Mouse (Mus musculus) adrenal gland, adult 2 months (tissue): ENCODE results near the gene Ly6g5b. TPM values are rescaled to one million over a fixed set of nuclear protein-coding genes. Genes with fewer than 3 reads are reported as not detected.

Source experiments
- DNase-seq: peaks from one replicate; pipeline ENCODE4 v3.0.0; 2021
- long read RNA-seq: library from polyadenylated mRNA; stranded (forward); transcript quantifications from one replicate; pipeline ENCODE4 v2.0.0, GENCODE M21; 2021
- polyA plus RNA-seq: library from polyadenylated mRNA; depleted of rRNA; stranded (reverse); fragments of >200 nt; gene quantifications from 2 replicates; pipeline ENCODE4 v1.2.3, GENCODE M21; 2012; rRNA removed
- total RNA-seq, 2 experiments: library from RNA; stranded (reverse); gene quantifications; 2 replicates each; pipeline ENCODE4 v1.2.3; 2021

The Ly6g5b gene
- under 1 TPM; 0.23 to 0.35 TPM for total RNA-seq
- polyA plus RNA-seq, result 0.42 and 0.52 TPM in 2 replicates
- long read RNA-seq, result 0 reads

DNA sequence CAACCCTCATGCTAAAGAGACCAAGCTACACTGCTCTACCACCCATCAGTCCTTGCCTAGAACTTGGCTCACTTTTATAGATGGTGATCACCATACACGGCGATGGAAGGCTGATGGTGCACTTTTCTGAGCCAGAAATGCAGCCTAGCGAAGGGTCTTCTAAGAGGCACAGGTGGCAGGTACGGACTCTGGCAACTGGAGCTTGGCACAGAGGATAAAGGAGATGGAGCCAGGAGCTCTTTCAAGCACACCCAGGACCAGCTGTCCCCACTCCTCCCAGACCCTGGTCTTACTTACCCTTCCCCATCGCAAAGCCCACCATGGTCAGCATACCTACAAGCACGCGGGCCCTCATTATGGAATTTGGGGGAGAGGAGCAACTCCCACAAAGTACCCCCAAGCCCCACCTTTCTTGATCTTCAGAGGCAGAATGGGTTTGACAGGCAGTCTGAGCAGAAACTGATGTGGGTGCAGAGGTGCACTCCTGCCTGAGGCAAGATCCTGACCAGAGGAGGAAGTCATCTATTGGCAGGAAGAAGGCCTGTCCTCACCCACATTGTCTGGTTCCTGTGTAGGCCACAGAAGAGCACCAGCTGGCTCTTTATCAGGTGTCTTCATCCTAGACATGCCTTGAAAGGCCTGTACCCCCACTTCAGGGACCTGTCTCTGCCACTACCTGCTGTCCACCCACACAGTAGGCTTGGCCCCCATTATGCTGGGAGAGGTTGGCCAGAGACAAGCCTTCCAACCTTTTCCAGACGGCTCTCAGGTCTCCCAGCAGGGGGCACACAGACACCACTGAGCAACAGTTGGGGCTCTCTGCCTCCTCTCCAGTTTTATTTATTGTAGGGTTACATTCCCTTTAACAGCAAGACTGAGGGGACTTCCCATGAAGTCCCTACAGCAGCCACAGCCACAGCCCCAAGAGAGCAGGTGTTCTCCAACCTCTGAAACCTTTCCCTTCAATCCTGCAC is at the start of gene Ly6g5b:
Gene Ly6g5b (minus strand): TSS at position 383 of the 974 bp plus-strand sequence.
- DNase-seq, result no peak

DNA sequence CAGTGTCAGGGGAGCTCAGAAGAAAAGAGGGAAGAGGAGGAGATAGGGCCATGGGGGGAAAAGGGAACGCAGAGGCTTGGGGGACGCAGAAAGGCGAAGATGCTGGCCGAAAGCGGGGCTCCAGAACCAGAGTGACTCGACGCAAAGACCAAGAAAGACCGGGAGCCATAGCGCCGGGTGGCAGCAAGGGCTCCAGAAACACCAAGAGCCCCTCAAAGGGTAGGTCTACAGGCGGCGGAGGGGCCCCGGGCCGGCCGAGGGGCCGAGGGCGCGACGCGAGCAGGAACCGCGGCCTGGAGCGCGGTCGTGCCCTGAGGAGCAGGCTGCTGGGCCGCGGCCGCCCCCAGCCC is 49.0 kb upstream of the Ly6g5b start:
- DNase-seq, result no peak

DNA sequence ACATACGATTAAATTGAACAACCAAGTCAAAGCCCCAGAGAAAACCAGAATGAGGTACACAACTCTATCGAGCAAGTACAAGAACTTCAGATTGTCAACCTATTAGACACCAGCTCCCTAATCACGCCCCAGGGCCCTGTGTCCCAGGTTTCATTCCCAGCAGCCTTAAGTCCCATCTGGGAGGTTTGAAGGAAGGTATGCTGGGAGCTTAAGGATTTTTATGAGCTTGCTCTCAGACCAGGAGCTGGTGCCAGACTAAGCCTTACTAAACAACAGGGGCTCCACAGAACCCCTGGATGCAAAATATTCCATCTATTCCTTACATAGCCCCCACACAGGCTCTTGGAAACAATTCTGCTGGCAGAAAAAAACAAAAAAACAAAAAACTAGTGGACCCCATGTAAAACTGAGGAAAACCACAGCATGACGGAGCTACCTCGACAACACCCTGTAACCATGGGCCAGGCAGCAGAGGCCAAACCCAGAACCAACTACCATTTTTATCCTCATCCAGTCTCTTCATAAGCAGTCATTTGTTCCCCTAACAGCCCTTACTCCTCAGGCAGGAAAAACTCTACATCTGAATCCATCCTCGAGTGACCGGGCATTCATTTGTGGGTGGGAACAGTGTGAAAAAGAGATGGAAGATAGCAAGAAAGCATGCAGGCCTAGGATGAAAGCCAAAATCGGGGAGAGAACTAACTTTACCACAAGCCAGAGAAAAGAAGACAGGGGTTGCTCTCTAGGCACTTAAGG is 48.3 kb upstream of the Ly6g5b start:
- DNase-seq, result no peak

DNA sequence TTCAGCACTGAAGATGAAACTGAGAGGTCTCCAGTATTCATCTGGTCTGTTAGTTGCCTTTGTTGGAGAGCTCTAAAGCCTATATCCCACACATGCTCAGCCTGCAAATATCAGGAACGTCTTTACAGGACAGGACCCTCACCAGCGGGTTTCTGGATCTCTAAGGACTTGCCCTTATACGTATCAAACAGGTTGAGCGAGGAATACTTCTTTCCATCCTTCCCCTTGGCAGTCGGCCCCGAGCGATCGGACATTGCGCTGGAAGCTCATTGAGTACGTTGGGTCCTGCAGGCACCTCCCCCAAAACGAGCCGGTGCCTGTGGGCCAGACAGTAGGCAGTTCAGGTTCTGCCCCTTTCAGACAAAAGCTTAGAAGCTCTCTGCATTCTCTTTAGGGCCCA is 47.5 kb upstream of the Ly6g5b start:
- DNase-seq, result peak; percentile 57

DNA sequence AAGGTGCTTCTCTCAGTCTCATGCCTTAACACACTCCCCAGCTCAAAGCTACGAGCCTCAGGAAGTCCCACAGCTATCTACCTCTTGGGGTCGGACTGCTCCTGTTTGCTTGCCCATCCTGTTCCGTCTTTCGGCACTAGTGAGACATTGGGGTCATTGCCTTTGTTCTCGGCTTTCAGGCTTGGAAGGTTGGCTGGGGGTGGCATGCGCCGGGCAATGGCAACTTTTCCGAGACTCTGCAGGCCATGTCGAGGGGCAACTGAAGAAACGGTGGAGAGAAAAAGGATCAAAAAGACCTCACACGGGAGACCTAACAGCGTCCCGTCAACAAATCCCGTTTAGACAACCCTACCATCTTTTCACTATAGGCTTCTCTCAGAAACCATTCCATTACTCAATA is 46.9 kb upstream of the Ly6g5b start:
- DNase-seq, result no peak

DNA sequence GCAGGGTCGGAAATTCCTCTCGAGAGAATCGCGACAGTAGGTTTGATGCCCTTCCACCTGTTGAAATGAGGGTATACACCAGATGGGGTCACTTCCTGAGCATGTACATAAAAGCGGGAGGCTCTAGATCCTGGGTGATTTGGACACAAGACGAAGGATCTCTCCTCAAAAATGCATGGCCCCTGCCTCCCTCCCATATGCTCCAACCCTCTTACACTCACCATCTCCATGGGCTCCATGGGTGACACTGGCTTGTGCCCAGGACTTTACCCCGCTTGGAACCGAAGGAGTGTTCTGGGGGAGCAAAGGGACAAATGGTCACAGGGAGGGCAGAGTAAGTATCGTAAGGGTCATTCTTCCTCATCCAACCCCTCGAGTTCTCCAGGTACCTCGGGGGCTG is 46.2 kb upstream of the Ly6g5b start:
- no peak for DNase-seq

DNA sequence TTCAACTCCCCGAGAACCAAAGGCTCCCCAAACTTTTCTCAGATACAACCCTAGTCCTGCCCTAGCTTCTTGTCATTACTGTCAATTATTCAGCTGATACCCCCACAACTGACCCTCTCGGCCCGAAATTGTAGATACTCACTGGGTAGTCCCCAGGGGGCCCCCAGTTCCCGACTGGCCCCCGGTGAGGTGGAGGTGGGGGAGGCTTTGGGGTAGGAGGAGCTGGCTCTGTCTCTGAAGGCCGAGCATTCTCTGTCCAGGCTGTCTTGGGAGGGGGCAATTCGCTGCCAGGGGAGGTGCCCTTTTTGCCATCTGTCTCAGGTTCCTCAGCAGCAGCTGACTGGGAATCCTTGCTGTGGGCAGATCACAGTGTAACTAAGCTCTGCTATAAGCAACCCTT is 44.4 kb upstream of the Ly6g5b start:
- DNase-seq, result no peak

DNA sequence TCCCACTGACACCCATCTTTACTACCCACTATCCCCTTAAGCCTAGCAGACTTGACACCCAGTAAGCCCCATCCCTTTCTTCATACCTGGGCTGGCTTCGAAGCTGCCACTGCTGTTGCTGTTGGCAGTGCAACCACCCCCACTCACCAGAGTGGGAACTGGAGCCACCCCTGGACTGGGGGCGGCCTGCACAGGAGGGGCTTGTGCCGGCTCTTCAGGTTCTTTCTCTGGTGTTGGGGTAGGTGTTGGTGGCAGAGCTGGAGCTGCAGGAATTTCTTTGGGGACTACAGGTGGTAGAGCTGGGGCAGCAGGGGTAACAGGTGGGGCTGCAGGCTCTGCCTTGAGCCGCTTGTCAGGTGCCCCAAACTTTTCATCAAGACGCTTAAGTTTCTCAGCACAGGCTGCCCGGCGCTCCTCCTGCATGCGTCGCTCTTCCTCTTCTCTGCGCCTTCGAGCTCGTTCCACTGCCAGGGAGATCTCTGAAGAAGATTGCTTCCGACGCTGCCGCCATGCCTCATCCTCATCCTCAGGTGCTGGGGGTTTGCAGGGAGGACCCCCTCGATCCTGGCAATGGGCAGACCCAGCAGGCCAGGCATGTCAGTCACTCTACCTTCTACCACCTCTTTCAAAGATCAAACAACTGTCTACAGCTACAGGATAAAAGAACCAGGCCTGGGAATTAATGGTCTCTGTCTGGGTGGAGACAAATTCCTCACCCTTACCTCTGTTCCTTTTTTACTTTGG is 43.8 kb upstream of the Ly6g5b start:
- no peak for DNase-seq

DNA sequence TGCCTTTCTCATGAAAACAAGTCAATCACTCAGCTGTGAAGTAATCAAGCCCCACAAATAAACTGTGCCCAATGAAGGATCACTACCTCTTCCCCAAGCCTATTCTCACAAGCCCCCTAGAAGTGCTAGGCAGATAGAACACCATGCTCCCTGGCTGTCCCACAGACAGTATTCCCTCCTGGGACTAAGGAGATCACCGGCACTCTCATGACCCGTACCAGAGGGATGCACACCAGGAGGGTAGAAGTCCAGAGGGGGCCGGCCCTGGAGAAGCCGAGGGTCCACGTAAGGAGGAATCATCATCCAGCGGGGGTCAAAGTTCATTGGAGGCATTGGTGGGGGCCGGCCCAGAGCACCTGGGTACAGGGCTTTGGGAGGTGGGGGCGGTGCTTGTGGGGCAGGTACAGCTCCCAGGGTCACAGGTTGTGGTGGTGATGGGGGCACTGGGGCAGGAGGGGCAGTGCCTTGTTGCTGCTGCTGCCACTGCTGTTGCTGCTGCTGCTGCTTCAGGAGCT is 42.5 kb upstream of the Ly6g5b start:
- no peak for DNase-seq

DNA sequence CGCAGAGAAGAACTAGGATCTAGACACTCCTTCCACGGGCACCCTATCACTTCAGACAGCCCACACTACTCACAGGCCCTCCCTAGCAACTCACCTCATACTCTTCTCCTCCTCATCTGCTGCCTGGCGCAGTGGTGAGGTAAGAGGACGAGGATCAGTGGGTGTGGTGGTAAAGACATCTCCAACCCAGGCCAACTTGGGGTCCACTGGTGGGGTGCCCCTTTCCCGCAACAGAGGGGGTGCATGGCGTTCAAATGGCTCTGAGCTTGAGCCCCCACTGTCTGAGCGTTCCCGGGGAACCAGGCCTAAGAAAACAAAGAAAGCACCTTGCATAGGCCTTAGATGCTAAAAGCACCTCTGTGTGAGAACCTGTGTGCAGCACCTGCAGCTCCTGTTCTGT is 42.0 kb upstream of the Ly6g5b start:
- no peak for DNase-seq

DNA sequence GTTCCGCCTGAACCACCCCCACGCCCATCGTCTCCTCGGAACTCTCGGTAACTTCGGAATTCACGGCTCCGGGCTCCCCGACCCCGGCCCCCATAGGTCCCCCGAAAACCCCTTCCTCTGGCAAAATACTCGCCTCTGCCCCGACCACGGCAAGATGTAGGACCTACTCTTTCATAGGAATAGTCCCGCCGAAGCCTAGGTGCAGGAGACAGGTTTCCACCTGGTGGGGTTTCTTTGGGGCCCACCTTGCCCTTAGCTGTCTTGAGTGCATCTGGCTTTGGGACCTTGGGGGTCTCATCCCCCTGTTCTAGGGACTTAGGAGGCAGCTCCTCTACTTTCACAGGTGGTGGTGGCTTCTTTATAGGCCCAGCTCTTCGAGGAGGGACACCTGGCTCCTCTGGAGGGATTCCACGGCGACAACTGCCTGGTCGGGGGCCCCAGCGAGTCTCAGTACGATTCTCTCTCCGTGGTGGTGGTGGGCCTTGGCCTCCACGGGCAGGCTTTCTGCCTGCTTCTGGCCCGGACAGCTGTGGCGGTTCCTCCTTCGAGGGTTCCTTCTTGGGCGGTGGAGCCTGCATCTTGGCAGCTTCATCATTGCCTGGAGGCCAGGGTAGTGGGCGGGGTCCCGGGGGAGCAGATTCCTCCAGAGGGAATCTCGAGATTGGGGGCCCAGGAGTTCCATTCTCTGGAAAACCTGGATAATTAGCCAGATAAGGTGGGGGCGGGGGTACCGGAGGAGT is 41.4 kb upstream of the Ly6g5b start:
- DNase-seq, result no peak

DNA sequence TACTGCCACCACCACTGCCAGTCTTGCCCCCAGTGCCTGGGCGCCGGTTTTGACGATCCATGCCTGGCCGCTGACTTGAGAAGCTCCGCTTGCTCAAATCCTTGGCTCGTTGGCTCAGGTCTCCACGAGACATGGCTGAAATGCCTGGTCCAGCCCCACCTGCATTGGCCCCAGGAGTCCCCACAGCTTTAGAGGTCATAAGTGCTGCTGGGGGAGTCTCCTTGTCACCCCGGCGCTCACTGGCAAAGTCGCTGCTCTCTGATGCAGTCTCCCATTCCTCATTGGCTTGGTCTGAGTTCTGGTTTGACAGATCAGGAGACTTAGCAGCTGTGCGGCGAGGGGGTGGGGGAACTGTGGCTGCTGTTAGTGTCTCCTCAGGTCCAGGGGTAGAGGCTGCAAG is 40.2 kb upstream of the Ly6g5b start:
- no peak for DNase-seq

DNA sequence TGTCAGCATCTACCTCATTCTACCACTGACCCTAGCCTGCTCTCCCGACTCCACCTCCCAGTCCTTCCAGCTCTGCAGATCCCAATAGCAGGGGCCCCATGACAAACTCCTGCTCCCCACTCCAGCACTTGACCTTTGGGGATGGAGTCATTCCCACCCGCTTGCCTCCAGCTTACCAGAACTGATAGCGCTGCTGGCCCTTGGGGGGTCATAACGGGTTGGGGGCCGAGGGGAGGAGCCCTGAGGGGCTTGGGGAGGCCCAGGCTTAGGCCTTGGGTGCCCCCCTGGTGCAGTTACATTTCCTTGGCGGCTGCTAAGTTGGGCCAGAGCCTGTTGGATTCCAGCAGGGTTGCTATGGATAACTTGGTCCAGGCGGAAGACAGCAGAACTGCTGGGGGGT is 39.4 kb upstream of the Ly6g5b start:
- DNase-seq, result no peak

DNA sequence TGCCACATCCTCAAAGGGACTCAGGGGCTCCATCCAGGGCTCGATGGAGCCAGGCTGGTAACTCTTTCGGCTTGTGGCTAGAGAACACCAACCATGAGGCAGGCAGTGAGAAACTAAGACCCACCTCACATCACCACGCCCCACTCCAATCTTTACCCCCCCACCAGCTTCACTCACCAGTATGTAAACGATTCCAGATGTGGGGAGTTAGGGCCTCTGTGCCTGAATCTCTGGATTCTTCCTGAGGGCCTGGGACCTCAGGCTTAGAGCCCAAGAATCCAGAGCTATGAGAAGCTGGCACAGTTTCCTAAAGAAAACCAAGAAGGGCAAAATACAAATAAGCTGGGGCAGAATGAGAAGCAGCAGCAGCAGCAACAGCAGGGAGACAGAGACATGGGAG is 38.7 kb upstream of the Ly6g5b start:
- DNase-seq, result no peak

DNA sequence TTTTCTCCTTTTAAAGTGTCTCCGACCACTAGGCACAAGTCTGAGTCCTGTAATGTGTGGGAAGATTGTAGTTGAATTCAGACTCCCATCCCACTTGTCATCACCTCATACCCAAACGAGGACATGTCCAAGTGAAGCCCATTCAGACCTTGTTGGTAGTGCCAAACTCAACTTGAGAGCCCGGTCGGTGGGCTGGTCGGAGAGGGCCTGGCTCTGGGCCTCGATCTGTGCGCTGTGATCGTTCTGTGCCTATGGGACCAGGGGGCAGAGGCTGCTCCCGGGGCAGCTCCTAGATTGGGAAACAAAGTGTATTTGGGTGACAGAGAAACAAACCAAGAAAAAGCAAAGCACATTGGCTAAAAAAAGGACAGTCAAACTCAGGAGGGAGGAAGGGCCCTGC is 37.8 kb upstream of the Ly6g5b start:
- DNase-seq, result no peak

DNA sequence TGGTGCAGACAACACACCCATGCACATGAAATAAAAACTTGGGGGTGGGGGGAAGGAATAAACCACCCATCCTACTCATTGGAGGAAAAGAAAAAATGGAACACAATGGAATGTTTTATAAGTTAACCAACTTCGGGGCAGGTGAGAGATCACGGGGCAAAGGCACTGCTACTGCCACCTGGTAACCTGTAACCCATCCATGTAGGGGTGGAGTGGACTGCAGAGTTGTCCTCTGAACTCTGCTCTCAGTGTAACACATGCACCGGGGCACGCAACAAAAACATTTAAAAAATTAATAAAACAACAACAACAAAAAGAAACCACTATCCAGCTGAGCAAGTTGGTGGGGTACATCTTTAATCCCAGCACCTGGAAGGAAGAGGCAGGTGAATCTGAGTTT is 36.9 kb upstream of the Ly6g5b start:
- no peak for DNase-seq

DNA sequence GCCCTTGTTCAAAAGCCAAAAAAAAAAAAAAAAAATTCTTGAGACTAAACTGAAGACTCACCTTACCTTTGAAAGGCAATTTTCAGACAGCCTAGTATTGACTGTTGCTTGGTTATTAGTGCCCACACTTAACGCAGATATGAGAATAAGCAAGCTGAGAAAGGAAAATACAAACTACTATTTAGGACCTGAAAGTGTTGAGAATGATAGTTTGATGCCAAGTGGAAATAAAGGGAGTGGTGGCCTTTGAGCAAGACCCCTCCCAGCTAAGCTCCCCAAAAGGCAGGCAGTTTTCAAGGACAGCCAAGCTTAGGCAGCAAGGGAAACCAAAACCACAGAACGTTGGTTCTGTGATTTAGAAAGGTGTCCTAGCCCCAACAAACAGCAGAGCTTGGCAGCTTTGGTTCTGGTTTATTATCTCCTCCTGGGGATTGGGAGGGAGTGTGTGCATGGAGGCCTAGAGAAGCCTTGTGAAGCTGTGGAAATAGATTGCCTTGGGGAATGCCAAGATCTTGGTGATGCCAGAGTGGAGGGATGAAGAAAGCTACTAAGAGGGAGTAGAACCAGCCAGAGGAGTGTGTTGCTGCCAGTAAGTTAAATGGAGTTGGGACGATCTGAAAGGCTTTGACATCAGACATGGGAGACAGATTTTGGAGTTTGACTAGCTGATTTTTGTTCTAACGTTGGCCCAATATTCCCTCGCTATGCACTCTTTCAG is 32.9 kb upstream of the Ly6g5b start:
- DNase-seq, result no peak

DNA sequence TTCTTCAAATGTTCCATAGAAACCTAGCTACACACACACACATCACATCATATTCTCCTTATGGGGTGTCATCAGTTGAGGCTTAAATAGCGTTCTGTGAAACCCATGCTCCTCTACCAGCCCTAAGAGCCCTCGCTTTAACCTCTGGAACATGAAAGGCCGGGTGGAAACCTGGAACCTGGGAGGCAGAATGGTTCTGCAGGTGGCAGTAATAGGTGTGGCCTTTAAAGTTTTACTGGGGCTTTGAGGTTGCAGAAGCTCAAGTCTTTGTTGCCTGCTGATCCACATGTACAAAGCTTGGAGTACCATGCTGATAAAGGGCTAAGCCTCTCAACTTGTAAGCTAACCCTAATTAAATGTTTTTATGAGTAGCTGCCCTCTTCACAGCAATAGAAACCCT is 32.1 kb upstream of the Ly6g5b start:
- DNase-seq, result no peak

DNA sequence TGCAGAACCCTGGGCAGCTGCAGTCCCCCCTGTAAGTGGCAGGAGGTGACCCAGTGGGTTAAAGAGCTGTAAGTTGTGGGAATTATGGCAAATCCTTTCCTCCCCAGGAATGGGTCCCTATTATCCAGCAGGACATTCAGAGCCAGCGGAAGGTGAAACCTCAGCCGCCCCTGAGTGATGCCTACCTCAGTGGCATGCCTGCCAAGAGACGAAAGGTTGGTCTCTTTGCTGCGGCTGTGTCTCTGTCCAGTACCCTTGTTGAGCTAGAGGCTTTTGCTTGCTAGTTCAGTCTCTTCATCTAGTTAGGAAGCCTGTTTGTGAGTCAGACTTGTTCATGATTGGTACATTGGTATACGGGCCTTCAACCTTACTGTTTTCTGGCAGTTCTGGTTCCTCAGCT is 30.9 kb upstream of the Ly6g5b start:
- no peak for DNase-seq

DNA sequence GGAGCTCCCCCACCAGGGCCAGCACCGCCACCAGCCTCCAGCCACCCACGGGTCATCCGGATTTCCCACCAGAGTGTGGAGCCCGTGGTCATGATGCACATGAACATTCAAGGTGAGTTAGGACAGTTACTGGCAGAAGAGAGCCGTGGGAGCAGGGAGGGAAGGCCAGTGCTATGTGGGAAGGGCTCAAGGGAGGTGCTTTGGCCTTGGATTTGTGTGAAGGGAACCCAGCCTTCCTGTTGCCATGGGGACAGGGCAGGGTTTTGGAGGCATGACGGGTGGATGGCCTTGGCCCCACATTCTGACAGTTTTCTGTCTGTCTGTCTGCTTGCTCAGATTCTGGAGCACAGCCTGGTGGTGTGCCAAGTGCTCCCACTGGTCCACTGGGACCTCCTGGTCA is 26.7 kb upstream of the Ly6g5b start:
- DNase-seq, result peak; percentile 94

DNA sequence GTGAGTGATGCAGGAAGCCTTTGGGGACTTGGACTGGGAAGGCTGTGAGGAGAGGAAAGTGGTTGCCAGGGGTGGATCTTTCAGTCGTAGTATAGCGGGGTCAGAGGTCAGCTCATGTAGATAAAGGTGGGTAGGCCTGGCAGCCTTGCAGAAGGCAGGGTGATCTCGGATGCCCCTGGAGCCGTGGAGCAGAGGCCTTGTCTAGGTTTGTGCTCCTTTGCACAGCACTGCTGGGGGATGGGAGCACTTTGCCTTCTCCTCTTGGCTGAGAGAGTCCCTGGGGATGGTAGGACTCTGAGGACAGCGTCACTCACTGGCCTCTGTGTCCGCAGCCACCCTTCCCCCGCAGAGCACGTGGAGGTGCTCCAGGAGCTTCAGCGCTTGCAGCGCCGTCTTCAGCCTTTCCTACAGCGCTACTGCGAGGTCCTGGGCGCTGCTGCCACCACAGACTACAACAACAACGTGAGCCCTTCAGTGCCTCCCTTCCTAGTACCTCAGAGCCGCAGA is 25.3 kb upstream of the Ly6g5b start:
- DNase-seq, result peak; percentile 50
